Mouse (Mus musculus) regulatory T cell (primary cell): ENCODE measurements at regions not wholly inside any gene's neighbourhood (a gene's known extent, or its start where the extent isn't known, plus 50 kb on each side); places are given as distances from the start of the nearest gene placed in this dataset.

Experiments
- in situ Hi-C: fragments of 300-600 bp; cut with MboI, MseI; formaldehyde crosslinking; loops from one replicate; pipeline ENCODE4 v1.15.1; 2025; ENCODE audit warnings: high pct_unique_total_duplicates

GRCm38 (mm10) chr2:17290709-17291108, 440.6 kb downstream of the Nebl start:
- in situ Hi-C loops, result no loop called here

GRCm38 (mm10) chr2:17287598-17287997, 443.7 kb downstream of the Nebl start:
- in situ Hi-C loops, result no loop called here

- in situ Hi-C loops, result no loop called here
These were observed 481.3 kb downstream of the Nebl start for GRCm38 (mm10) chr2:17249960-17250359.

- in situ Hi-C loops, result no loop called here
These were observed 485.4 kb downstream of the Nebl start for GRCm38 (mm10) chr2:17245821-17246220.

- in situ Hi-C loops, result no loop called here
These were observed 515.7 kb downstream of the Nebl start for GRCm38 (mm10) chr2:17215607-17216006.

- in situ Hi-C loops, result no loop called here
These were observed 516.4 kb downstream of the Nebl start for GRCm38 (mm10) chr2:17214881-17215280.

GRCm38 (mm10) chr2:17212566-17212965, 518.7 kb downstream of the Nebl start:
- in situ Hi-C loops, result no loop called here

GRCm38 (mm10) chr2:17211105-17211504, 520.2 kb downstream of the Nebl start:
- in situ Hi-C loops, result no loop called here

GRCm38 (mm10) chr2:17193611-17194010, 537.7 kb downstream of the Nebl start:
- in situ Hi-C loops, result no loop called here

GRCm38 (mm10) chr2:17189169-17189568, 542.1 kb downstream of the Nebl start:
- in situ Hi-C loops, result loop anchor here (5.0 kb wide), 1 partner anchor 677 kb away; no protein-coding TSS in a partner anchor

GRCm38 (mm10) chr2:17187822-17188221, 543.4 kb downstream of the Nebl start:
- in situ Hi-C loops, result loop anchor here (5.0 kb wide), 1 partner anchor 676 kb away; no protein-coding TSS in a partner anchor

- in situ Hi-C loops, result no loop called here
These were observed 547.6 kb downstream of the Nebl start for GRCm38 (mm10) chr2:17183696-17184095.

- in situ Hi-C loops, result no loop called here
These were observed 549.7 kb downstream of the Nebl start for GRCm38 (mm10) chr2:17181597-17181996.

GRCm38 (mm10) chr2:17168896-17169295, 562.4 kb downstream of the Nebl start:
- in situ Hi-C loops, result no loop called here

- in situ Hi-C loops, result no loop called here
These were observed 566.2 kb downstream of the Nebl start for GRCm38 (mm10) chr2:17165016-17165415.

GRCm38 (mm10) chr2:17158463-17158862, 572.8 kb downstream of the Nebl start:
- in situ Hi-C loops, result no loop called here

- in situ Hi-C loops, result no loop called here
These were observed 573.9 kb downstream of the Nebl start for GRCm38 (mm10) chr2:17157336-17157735.

- in situ Hi-C loops, result no loop called here
These were observed 575.7 kb downstream of the Nebl start for GRCm38 (mm10) chr2:17155596-17155995.

GRCm38 (mm10) chr2:17123626-17124025, 607.6 kb downstream of the Nebl start:
- in situ Hi-C loops, result no loop called here

- in situ Hi-C loops, result no loop called here
These were observed 614.0 kb downstream of the Nebl start for GRCm38 (mm10) chr2:17117292-17117691.

GRCm38 (mm10) chr2:17111177-17111576, 620.1 kb downstream of the Nebl start:
- in situ Hi-C loops, result no loop called here

- in situ Hi-C loops, result no loop called here
These were observed 630.1 kb downstream of the Nebl start for GRCm38 (mm10) chr2:17101161-17101560.

- in situ Hi-C loops, result no loop called here
These were observed 633.7 kb downstream of the Nebl start for GRCm38 (mm10) chr2:17097546-17097945.

GRCm38 (mm10) chr2:17091454-17091853, 639.8 kb downstream of the Nebl start:
- in situ Hi-C loops, result no loop called here
